Mouse (Mus musculus) liver (tissue): ENCODE measurements around the gene Psmc3.
A peak's percentile ranks its signal among the peaks of the same experiment; 100 is the strongest.

ENCODE experiments used
- DNase-seq: peaks from one replicate; pipeline ENCODE4 v3.0.0-alpha.2; 2020; ENCODE audit warnings: mixed read lengths

Psmc3 gene

GRCm38 (mm10) chr2:91114781-91115577 is 61.2 kb downstream of the Psmc3 start:
- DNase-seq, result peak; percentile 91

GRCm38 (mm10) chr2:91115578-91115970 is 61.8 kb downstream of the Psmc3 start:
- DNase-seq, result no peak
